ENCODE assay signal across 8 mouse cellular contexts in genomic region chr6:72283914-72284313, GRCm38 (mm10). TPM values are rescaled to one million over a fixed set of nuclear protein-coding genes. Genes with fewer than 3 reads are reported as not detected.
DNase-seq lines count a peak whose midpoint lies in the region; ATAC-seq and TF ChIP-seq lines count a peak whose summit lies in the region.

No protein-coding gene starts in this region.

- no peaks in the 10 kb centered on the region for H3K9me3 ChIP-seq in heart, embryonic 12.5 days (replicated peaks)
- no peaks in the 10 kb centered on the region for H3K9me3 ChIP-seq in kidney, postnatal 0 days (replicated peaks; ENCODE audit: low read length)
- no peaks in the 10 kb centered on the region for H3K9me3 ChIP-seq in hindbrain, embryonic 16.5 days (ENCODE audit: control insufficient read depth, low read length)

- no peak for ATAC-seq in heart, embryonic 12.5 days (ENCODE audit: insufficient number of reproducible peaks, low FRiP score)
- peak; percentile 46; the same call in 1 of the 2 replicates for ATAC-seq in kidney, postnatal 0 days (replicated peaks; ENCODE audit: low FRiP score, low read depth)
- no peak for ATAC-seq in hindbrain, embryonic 16.5 days

- H3K9ac ChIP-seq in heart, embryonic 12.5 days, result no peak overlapping the region
- H3K9ac ChIP-seq in kidney, postnatal 0 days (ENCODE audit: low read depth, low read length), result no peak overlapping the region
- no peak overlapping the region for H3K9ac ChIP-seq in hindbrain, embryonic 16.5 days (ENCODE audit: low read depth, low read length)

- peak; percentile 68 for TF ChIP-seq CTCF in bone marrow, adult 2 months (IDR thresholded peaks at IDR 0.05; ENCODE audit: control insufficient read depth, insufficient read depth, low read length)
- TF ChIP-seq CTCF in kidney, postnatal 0 days (IDR thresholded peaks at IDR 0.05; ENCODE audit: low read depth), result peak; percentile 80

- H3K4me3 ChIP-seq in heart, embryonic 12.5 days, result no peak overlapping the region
- H3K4me3 ChIP-seq in bone marrow, adult 2 months (replicated peaks; ENCODE audit: control insufficient read depth, low read depth, low read length), result no peak overlapping the region
- no peak overlapping the region for H3K4me3 ChIP-seq in kidney, postnatal 0 days (replicated peaks; ENCODE audit: low read depth, low read length)
- no peak overlapping the region for H3K4me3 ChIP-seq in hindbrain, embryonic 16.5 days (ENCODE audit: low read length)

- H3K36me3 ChIP-seq in heart, embryonic 12.5 days, result no peaks in the 10 kb centered on the region
- H3K36me3 ChIP-seq in kidney, postnatal 0 days (ENCODE audit: insufficient read depth, low read length), result no peaks in the 10 kb centered on the region
- no peaks in the 10 kb centered on the region for H3K36me3 ChIP-seq in hindbrain, embryonic 16.5 days (ENCODE audit: control insufficient read depth, insufficient read depth, low read length)

- peak; percentile 90 for DNase-seq in heart, adult 11 months
- peak; percentile 25 to 39 for DNase-seq in right cerebral cortex, adult 2 months (ENCODE audit: low spot score in 2 of 2)
- no peak for DNase-seq in right cerebral cortex, postnatal 25 days
- peak; percentile 77 for DNase-seq in kidney, postnatal 0 days (ENCODE audit: low spot score)
- DNase-seq in natural killer cell, adult 2 months (ENCODE audit: low spot score in 2 of 2), result peak; percentile 24 to 26

- H3K4me2 ChIP-seq in heart, embryonic 12.5 days, result no peak overlapping the region
- no peak overlapping the region for H3K4me2 ChIP-seq in kidney, postnatal 0 days (ENCODE audit: low read length)
- H3K4me2 ChIP-seq in hindbrain, embryonic 16.5 days (ENCODE audit: low read length), result no peak overlapping the region

- H3K4me1 ChIP-seq in heart, embryonic 12.5 days (replicated peaks), result peaks cover 12% of the 10 kb centered on the region
- H3K4me1 ChIP-seq in bone marrow, adult 2 months (ENCODE audit: control insufficient read depth, insufficient read depth, low read length), result peaks cover 5% of the 10 kb centered on the region
- H3K4me1 ChIP-seq in kidney, postnatal 0 days (replicated peaks; ENCODE audit: insufficient read depth, low read length), result no peaks in the 10 kb centered on the region
- no peaks in the 10 kb centered on the region for H3K4me1 ChIP-seq in hindbrain, embryonic 16.5 days (ENCODE audit: control insufficient read depth, insufficient read depth, low read depth, low read length)

- WGBS in heart, embryonic 12.5 days, result 24% methylated on average over 4 of the region's 4 CpGs
- 23% methylated on average over 4 of the region's 4 CpGs for WGBS in bone marrow, adult 2 months
- WGBS in kidney, postnatal 0 days, result 20% methylated on average over 4 of the region's 4 CpGs
- 26% methylated on average over 4 of the region's 4 CpGs for WGBS in hindbrain, embryonic 16.5 days

- no peak for TF ChIP-seq POLR2A in bone marrow, adult 2 months (IDR thresholded peaks at IDR 0.05; ENCODE audit: borderline replicate concordance, control insufficient read depth, low read depth, low read length)

- H3K27ac ChIP-seq in heart, embryonic 12.5 days (ENCODE audit: poor library complexity, severe bottlenecking), result no peak overlapping the region
- H3K27ac ChIP-seq in bone marrow, adult 2 months (ENCODE audit: control insufficient read depth, insufficient read depth, low read depth, low read length, poor library complexity), result no peak overlapping the region
- no peak overlapping the region for H3K27ac ChIP-seq in kidney, postnatal 0 days
- no peak overlapping the region for H3K27ac ChIP-seq in hindbrain, embryonic 16.5 days (ENCODE audit: low read depth, low read length)

- H3K27me3 ChIP-seq in heart, embryonic 12.5 days (replicated peaks), result no peaks in the 10 kb centered on the region
- no peaks in the 10 kb centered on the region for H3K27me3 ChIP-seq in kidney, postnatal 0 days (ENCODE audit: insufficient read depth, low read length)
- H3K27me3 ChIP-seq in hindbrain, embryonic 16.5 days (replicated peaks; ENCODE audit: control insufficient read depth, insufficient read depth, low read length), result no peaks in the 10 kb centered on the region

RNA-seq across cellular contexts. Expression of gene Sftpb, which starts 20.5 kb away (rescaled TPM):
- not detected in 2 replicates for polyA plus RNA-seq in heart, embryonic 12.5 days (2016; fragmentation: Nextera tagmentation; extraction: Ambion mirVana)
- not detected in 2 replicates for polyA plus RNA-seq in bone marrow, adult 2 months (2011; ENCODE audit: insufficient read depth, insufficient read length, low replicate concordance, missing spikeins)
- not detected in 2 replicates for polyA plus RNA-seq in kidney, postnatal 0 days (2015; fragmentation: Nextera tagmentation; extraction: Ambion mirVana)
- polyA plus RNA-seq in hindbrain, embryonic 16.5 days (2015; fragmentation: Nextera tagmentation; extraction: Ambion mirVana), result 0.61 and 0.70 TPM in 2 replicates

RNA-seq across cellular contexts. Expression of gene Atoh8, which starts 48.5 kb away (rescaled TPM):
- 14.1 and 14.9 TPM in 2 replicates for polyA plus RNA-seq in heart, embryonic 12.5 days (2016; fragmentation: Nextera tagmentation; extraction: Ambion mirVana)
- polyA plus RNA-seq in bone marrow, adult 2 months (2011; ENCODE audit: insufficient read depth, insufficient read length, low replicate concordance, missing spikeins), result 0.56 and 1.9 TPM in 2 replicates
- polyA plus RNA-seq in kidney, postnatal 0 days (2015; fragmentation: Nextera tagmentation; extraction: Ambion mirVana), result 18.0 and 20.8 TPM in 2 replicates
- polyA plus RNA-seq in hindbrain, embryonic 16.5 days (2015; fragmentation: Nextera tagmentation; extraction: Ambion mirVana), result 3.9 and 4.7 TPM in 2 replicates
